Mouse (Mus musculus) liver, embryonic 12.5 days (tissue): Measurements from ENCODE around the gene Setd1a. TPM values are rescaled to one million over a fixed set of nuclear protein-coding genes. Genes with fewer than 3 reads are reported as not detected.
"Not testable (repeated sequence)": the region's sequence is repeated elsewhere in the genome, so short reads cannot be mapped to it uniquely, and the experiment has no call there.

Source experiments
- ATAC-seq: fragments of 200-750 bp; cut with Nextera tagmentation; 2 replicates; pipeline ENCODE4 v1.8.0; 2017; ENCODE audit warnings: moderate number of reproducible peaks, mild to moderate bottlenecking, moderate library complexity
- H3K27ac ChIP-seq: fragments of 300-500 bp; sonication (generic); 2 replicates; pipeline ENCODE4 v1.5.1; 2016; ENCODE audit warnings: mild to moderate bottlenecking
- H3K27me3 ChIP-seq: fragments of 300-500 bp; sonication (generic); replicated peaks from 2 replicates; pipeline ENCODE4 v1.6.1; 2016; ENCODE audit warnings: mild to moderate bottlenecking, moderate library complexity
- H3K36me3 ChIP-seq: fragments of 300-500 bp; sonication (generic); 2 replicates; pipeline ENCODE4 v1.6.1; 2016; ENCODE audit warnings: mild to moderate bottlenecking, moderate library complexity
- H3K4me1 ChIP-seq: fragments of 300-500 bp; sonication (generic); 2 replicates; pipeline ENCODE4 v1.6.1; 2016
- H3K4me2 ChIP-seq: fragments of 300-500 bp; sonication (generic); 2 replicates; pipeline ENCODE4 v1.6.1; 2016; ENCODE audit warnings: mild to moderate bottlenecking, moderate library complexity
- H3K4me3 ChIP-seq: fragments of 300-500 bp; sonication (generic); 2 replicates; pipeline ENCODE4 v1.5.1; 2016; ENCODE audit warnings: mild to moderate bottlenecking, moderate library complexity
- H3K9ac ChIP-seq: fragments of 300-500 bp; sonication (generic); 2 replicates; pipeline ENCODE4 v1.6.1; 2016; ENCODE audit warnings: mild to moderate bottlenecking, moderate library complexity
- H3K9me3 ChIP-seq: fragments of 300-500 bp; sonication (generic); replicated peaks from 2 replicates; pipeline ENCODE4 v1.6.1; 2016; ENCODE audit warnings: mild to moderate bottlenecking, moderate library complexity
- WGBS: fragments of 180-500 bp; shearing (Covaris S2); methylation state at CpG from one replicate; pipeline ENCODE4 v1.1.7; 2016; ENCODE audit not compliant: insufficient replicate concordance; 5-methylcytosine and 5-hydroxymethylcytosine counted together
- polyA plus RNA-seq: library from polyadenylated mRNA; unstranded; fragments of >200 nt; fragmentation: Nextera tagmentation; extraction: Ambion mirVana; gene quantifications from 2 replicates; pipeline ENCODE4 v1.2.1, GENCODE M21; 2016

Setd1a gene
- polyA plus RNA-seq, 1 experiment from 2014 or later, result 13.7 TPM

GRCm38 (mm10) chr7:127820836-127821509, 44.5 kb downstream of the Setd1a start:
- no peak overlapping the region for H3K9ac ChIP-seq
- H3K27ac ChIP-seq, result no peak overlapping the region
- no peaks in the 10 kb centered on the region for H3K36me3 ChIP-seq
- H3K27me3 ChIP-seq, result peaks cover 33% of the 10 kb centered on the region
- no peak overlapping the region for H3K4me3 ChIP-seq
- 36% methylated on average over 13 of the region's 13 CpGs for WGBS
- no peak overlapping the region for H3K4me2 ChIP-seq
- ATAC-seq, result no peak
- peaks cover 23% of the 10 kb centered on the region for H3K4me1 ChIP-seq
- no peaks in the 10 kb centered on the region for H3K9me3 ChIP-seq

DNA sequence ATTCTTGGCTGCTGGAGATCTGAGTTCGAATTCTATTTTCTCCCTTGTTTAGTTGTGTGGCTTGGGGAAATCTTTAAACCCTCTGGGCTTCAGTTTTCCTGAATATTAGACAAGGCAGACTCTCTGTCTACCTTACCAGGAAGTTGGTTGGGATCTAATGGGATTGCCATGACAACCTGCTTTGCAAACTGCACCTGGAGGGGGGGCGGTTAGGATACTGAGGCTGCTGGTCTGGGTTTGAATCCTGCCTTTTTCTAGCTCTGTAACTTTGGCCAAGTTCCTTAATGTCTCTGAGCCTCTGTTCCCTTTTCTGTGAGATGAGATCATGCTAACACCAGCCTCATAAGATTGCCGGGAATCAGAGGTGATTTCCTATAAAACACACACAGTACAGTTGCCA, 46.0 kb downstream of the Setd1a start:
- Histone ChIP-seq H3K9ac (no peak overlapping the region), H3K4me1 (0 out of 2 replicates have a peak, but pooled peaks cover 20% of the 10 kb centered on the region), H3K36me3 (no peaks in the 10 kb centered on the region), H3K4me2 (no peak overlapping the region), H3K27me3 (peaks cover 39% of the 10 kb centered on the region), H3K9me3 (no peaks in the 10 kb centered on the region), H3K27ac (no peak overlapping the region), H3K4me3 (no peak overlapping the region)
- 71% methylated on average over 3 of the region's 3 CpGs for WGBS
- ATAC-seq, result no peak

- peaks cover 39% of the 10 kb centered on the region for H3K27me3 ChIP-seq
- H3K4me2 ChIP-seq, result peak overlapping the region; percentile 55
- H3K9me3 ChIP-seq, result no peaks in the 10 kb centered on the region
- H3K9ac ChIP-seq, result 0 out of 2 replicates have a peak overlapping the region, but pooled peaks have one; percentile 28
- no peak overlapping the region for H3K27ac ChIP-seq
- H3K36me3 ChIP-seq, result no peaks in the 10 kb centered on the region
- peak overlapping the region; percentile 47; the same call in 1 of the 2 replicates for H3K4me3 ChIP-seq
- 70% methylated on average over 8 of the region's 11 CpGs for WGBS
- no peak for ATAC-seq
- 0 out of 2 replicates have a peak, but pooled peaks cover 20% of the 10 kb centered on the region for H3K4me1 ChIP-seq
These were observed 47.0 kb downstream of the Setd1a start for GRCm38 (mm10) chr7:127823236-127824171.

DNA sequence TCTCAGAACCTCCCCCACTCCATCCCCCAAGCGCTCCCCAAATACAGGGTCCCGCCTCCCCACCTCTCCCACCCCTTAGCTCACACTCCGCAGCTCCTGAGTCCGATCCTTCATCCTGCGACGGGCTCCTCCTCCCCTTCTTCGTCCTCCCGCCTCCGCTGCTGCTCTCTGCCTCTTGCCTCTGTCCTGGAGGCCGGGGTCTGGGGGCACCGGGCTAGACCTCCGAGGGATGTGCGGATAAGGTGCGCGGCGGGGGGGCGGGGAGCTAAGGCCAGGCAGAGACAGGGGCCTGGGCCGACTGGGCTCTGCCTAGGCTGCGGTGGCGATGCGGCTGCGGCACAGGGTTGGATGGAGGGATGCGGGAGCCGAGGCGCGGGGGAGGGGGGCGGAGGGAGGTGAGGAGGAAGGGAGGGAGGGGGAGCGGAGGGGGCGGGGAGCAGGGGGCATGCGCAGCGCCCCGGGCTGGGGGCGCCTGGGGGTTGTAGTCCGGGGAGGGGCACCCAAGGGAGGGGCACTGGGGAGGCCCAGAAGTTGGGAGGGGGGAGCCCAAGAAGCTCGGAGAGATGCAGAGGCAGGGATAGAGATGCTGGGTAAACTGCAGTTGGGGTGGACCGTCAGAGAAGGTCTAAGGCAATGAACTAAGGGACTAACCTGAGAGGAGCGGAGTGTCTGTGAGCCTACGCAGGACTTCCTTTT, 47.9 kb downstream of the Setd1a start, which contains the start of the genes Stx4a and Stx1b:
Stx4a (plus strand) TSS at position 119 of the 696 bp plus-strand sequence.
Stx1b (minus strand) TSS at position 374 of the 696 bp plus-strand sequence.
- Histone ChIP-seq H3K36me3 (no peaks in the 10 kb centered on the region), H3K4me1 (0 out of 2 replicates have a peak, but pooled peaks cover 20% of the 10 kb centered on the region), H3K9ac (peak within 1 kb of the TSS; percentile 28; the same call in 1 of the 2 replicates), H3K27ac (no peak within 1 kb of the TSS), H3K27me3 (peaks cover 39% of the 10 kb centered on the region), H3K9me3 (no peaks in the 10 kb centered on the region), H3K4me2 (peak within 1 kb of the TSS; percentile 55), H3K4me3 (peak within 1 kb of the TSS; percentile 47)
- 9% methylated on average over 35 of the region's 38 CpGs for WGBS
- no peak for ATAC-seq

DNA sequence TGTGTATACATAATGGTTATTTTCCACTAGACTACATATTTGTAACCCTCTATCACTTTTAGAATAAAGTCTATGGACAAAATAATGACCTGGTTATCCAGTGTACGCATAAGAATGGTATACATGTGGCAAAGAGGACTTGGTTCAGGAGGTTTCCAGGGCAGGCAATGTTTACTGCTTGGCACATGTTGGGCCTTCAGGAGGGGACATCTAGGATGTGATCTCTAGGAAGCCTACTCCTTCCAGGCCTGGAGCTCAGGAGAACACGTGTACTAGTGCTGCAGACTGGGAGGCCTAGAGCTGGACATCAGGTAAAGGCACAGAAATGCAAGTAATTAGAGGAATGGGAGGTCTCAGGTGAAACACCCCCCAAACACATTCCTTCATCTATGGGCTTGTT, 59.1 kb downstream of the Setd1a start:
- no peak overlapping the region for H3K9ac ChIP-seq
- no peak for ATAC-seq
- 63% methylated on average over 2 of the region's 2 CpGs for WGBS
- H3K36me3 ChIP-seq, result no peaks in the 10 kb centered on the region
- H3K4me1 ChIP-seq, result peaks cover 5% of the 10 kb centered on the region
- no peaks in the 10 kb centered on the region for H3K27me3 ChIP-seq
- H3K27ac ChIP-seq, result no peak overlapping the region
- H3K9me3 ChIP-seq, result no peaks in the 10 kb centered on the region
- no peak overlapping the region for H3K4me3 ChIP-seq
- no peak overlapping the region for H3K4me2 ChIP-seq

GRCm38 (mm10) chr7:127837473-127837872, 61.0 kb downstream of the Setd1a start:
- Histone ChIP-seq H3K27me3 (no peaks in the 10 kb centered on the region), H3K36me3 (no peaks in the 10 kb centered on the region), H3K9me3 (no peaks in the 10 kb centered on the region), H3K9ac (no peak overlapping the region), H3K4me3 (no peak overlapping the region), H3K4me2 (no peak overlapping the region), H3K27ac (no peak overlapping the region), H3K4me1 (peaks cover 13% of the 10 kb centered on the region)
- ATAC-seq, result no peak
- WGBS, result 81% methylated on average over 5 of the region's 5 CpGs

DNA sequence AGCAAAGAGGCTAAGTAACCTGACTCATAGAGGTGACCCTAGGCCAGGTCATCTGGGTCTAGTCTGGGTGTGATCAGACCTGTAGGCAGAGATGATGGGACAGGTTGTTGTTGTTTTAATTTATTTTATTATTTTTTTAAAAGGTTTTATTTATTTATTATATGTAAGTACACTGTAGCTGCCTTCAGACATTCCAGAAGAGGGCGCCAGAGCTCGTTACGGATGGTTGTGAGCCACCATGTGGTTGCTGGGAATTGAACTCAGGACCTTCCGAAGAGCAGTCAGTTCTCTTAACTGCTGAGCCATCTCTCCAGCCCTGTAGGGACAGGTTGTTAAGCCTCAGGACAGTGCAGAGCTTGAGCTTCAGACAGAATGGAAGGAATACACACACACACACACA, 61.4 kb downstream of the Setd1a start:
- H3K9me3 ChIP-seq, H3K27me3 ChIP-seq, ATAC-seq, H3K4me3 ChIP-seq, H3K27ac ChIP-seq, H3K4me2 ChIP-seq, H3K36me3 ChIP-seq, H3K9ac ChIP-seq: not testable (repeated sequence)
- WGBS, result 75% methylated on average over 4 of the region's 4 CpGs
- peaks cover 17% of the 10 kb centered on the region for H3K4me1 ChIP-seq

GRCm38 (mm10) chr7:127840031-127840430, 63.6 kb downstream of the Setd1a start:
- Histone ChIP-seq H3K4me1 (peaks cover 17% of the 10 kb centered on the region), H3K36me3 (peaks cover 17% of the 10 kb centered on the region), H3K27ac (0 out of 2 replicates have a peak overlapping the region, but pooled peaks have one; percentile 90)
- ATAC-seq, H3K27me3 ChIP-seq, H3K9me3 ChIP-seq, H3K9ac ChIP-seq, H3K4me2 ChIP-seq, H3K4me3 ChIP-seq: not testable (repeated sequence)
- 70% methylated on average over 2 of the region's 2 CpGs for WGBS

- peaks cover 20% of the 10 kb centered on the region for H3K36me3 ChIP-seq
- H3K9ac ChIP-seq, result peak overlapping the region; percentile 80
- H3K4me2 ChIP-seq, result peak overlapping the region; percentile 98
- no peaks in the 10 kb centered on the region for H3K27me3 ChIP-seq
- H3K4me3 ChIP-seq, result peak overlapping the region; percentile 69
- no peaks in the 10 kb centered on the region for H3K9me3 ChIP-seq
- peak; percentile 22; the same call in 1 of the 2 replicates for ATAC-seq
- WGBS, result 12% methylated on average over 15 of the region's 15 CpGs
- H3K27ac ChIP-seq, result peak overlapping the region; percentile 90
- H3K4me1 ChIP-seq, result peaks cover 17% of the 10 kb centered on the region
These were observed 64.4 kb downstream of the Setd1a start for GRCm38 (mm10) chr7:127840886-127841285.

- under 1% methylated on average over 46 of the region's 46 CpGs for whole genome bisulfite sequencing
- H3K4me1 ChIP-seq, result peaks cover 17% of the 10 kb centered on the region
These were observed 65.0 kb downstream of the Setd1a start for GRCm38 (mm10) chr7:127841340-127842000.

More at GRCm38 (mm10) chr7:127841340-127842000, 65.0 kb downstream of the Setd1a start:
- peak; percentile 86 for ATAC-seq
- Histone ChIP-seq H3K4me3 (peak overlapping the region; percentile 69), H3K27ac (peak overlapping the region; percentile 90), H3K36me3 (peaks cover 26% of the 10 kb centered on the region), H3K9me3 (no peaks in the 10 kb centered on the region), H3K27me3 (no peaks in the 10 kb centered on the region), H3K4me2 (peak overlapping the region; percentile 98), H3K9ac (peak overlapping the region; percentile 80)
